Mouse (Mus musculus): ENCODE data around the gene Lrrc45. TPM values are rescaled to one million over a fixed set of nuclear protein-coding genes. Genes with fewer than 3 reads are reported as not detected.
"Not testable (repeated sequence)": the region's sequence is repeated elsewhere in the genome, so short reads cannot be mapped to it uniquely, and the experiment has no call there.

Lrrc45 gene
- polyA plus RNA-seq, 1 experiment from 2014 or later, result 58.2 TPM

DNA sequence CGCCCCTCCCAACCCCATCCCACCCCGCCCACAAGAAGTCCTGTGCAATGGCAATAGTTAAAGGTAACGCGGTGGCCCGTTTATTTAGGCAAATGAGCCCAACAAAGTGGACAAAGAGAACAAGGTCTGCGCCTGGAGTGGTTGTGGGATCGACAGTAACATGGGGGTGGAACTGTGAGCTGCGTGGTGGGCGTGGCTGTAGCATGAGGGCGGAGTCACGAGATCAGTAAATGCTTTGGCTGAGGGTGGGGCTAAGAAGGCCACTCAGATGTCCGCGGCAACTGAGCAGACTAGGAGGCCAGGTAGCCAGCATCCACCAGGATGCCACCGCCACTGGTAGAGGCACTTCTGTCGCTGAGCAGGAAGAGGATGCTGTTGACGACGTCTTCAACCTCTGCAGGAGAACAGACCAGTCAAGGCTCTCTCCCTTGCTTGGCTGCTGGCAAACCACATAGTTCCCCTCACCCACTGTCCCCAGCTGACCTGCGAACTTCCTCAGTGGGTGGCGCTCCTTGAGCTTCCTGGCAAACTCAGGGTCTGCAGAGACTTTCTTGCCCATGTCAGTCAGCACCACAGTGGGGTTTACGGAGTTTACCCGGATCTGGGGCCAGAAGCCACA, 15.8 kb downstream of the Lrrc45 start:
- H3K27me3 ChIP-seq (ENCODE audit: control insufficient read depth, insufficient read depth, low read depth, low read length); H3K9me3 ChIP-seq (ENCODE audit: control insufficient read depth, low read length); H3K36me3 ChIP-seq (ENCODE audit: control insufficient read depth, insufficient read depth, low read length); H3K4me3 ChIP-seq (ENCODE audit: low read length): not testable (repeated sequence)
- peaks cover 25% of the 10 kb centered on the region for H3K4me1 ChIP-seq (replicated peaks; ENCODE audit: control insufficient read depth, insufficient read depth, low read length)
- H3K9ac ChIP-seq (ENCODE audit: low read length), result 0 out of 2 replicates have a peak overlapping the region, but pooled peaks have one; percentile 20
- peak overlapping the region; percentile 31; the same call in 1 of the 2 replicates for H3K27ac ChIP-seq (ENCODE audit: low read length)
- ATAC-seq (ENCODE audit: low read depth), result 0 out of 2 replicates have a peak, but pooled peaks have one; percentile 39
- WGBS, result 4% methylated on average over 18 of the region's 21 CpGs
- peak overlapping the region; percentile 41 for H3K4me2 ChIP-seq (ENCODE audit: low read depth, low read length)

DNA sequence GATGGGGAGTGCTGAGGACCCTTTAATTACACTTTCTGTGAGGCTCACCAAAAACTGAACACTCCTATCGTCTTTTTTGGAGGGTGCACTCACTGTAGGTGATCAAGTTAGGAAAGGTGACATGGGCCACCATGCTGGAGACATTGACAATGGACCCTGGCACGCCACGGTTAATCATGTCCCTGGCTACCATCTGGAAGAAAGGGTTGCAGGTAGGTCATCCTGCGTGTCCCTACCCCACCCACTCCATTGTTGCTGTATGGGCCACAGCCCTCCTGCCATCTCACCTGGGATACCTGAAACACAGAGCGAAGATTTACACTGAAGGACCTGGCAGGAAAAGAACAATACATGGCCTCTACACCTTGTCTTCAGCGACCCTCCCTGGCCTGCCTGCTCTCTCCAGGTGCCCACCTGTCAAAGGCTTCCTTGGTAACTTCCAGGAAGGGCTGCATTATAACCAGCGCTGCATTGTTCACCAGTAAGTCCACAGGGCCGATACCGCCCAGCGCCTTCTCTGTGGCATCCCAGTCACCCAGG, 16.7 kb downstream of the Lrrc45 start:
- Histone ChIP-seq H3K4me1 (replicated peaks; ENCODE audit: control insufficient read depth, insufficient read depth, low read length) (peaks cover 25% of the 10 kb centered on the region), H3K36me3 (ENCODE audit: control insufficient read depth, insufficient read depth, low read length) (no peaks in the 10 kb centered on the region), H3K4me3 (ENCODE audit: low read length) (no peak overlapping the region), H3K27me3 (ENCODE audit: control insufficient read depth, insufficient read depth, low read depth, low read length) (no peaks in the 10 kb centered on the region), H3K4me2 (ENCODE audit: low read depth, low read length) (no peak overlapping the region), H3K9me3 (ENCODE audit: control insufficient read depth, low read length) (no peaks in the 10 kb centered on the region), H3K9ac (ENCODE audit: low read length) (no peak overlapping the region), H3K27ac (ENCODE audit: low read length) (no peak overlapping the region)
- WGBS, result 85% methylated on average over 10 of the region's 10 CpGs
- no peak for ATAC-seq (ENCODE audit: low read depth)

DNA sequence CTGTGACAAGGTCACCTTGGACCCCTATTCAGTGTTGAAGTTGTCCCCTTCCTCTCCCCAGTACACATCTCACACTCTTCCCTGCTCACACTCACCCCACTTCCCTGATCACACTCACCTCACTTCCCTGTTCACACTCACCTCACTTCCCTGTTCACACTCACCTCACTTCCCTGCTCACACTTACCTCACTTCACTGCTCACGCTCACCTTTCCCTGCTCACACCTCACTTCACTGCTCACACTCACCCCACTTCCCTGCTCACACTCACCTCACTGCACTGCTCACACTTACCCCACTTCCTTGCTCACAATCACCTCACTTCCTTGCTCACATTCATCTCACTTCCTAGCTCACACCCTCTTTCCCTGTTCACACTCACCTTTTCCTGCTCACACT, 17.7 kb downstream of the Lrrc45 start:
- Histone ChIP-seq H3K4me3 (ENCODE audit: low read length) (no peak overlapping the region), H3K27ac (ENCODE audit: low read length) (0 out of 2 replicates have a peak overlapping the region, but pooled peaks have one; percentile 7), H3K4me2 (ENCODE audit: low read depth, low read length) (no peak overlapping the region), H3K4me1 (replicated peaks; ENCODE audit: control insufficient read depth, insufficient read depth, low read length) (peaks cover 22% of the 10 kb centered on the region), H3K9ac (ENCODE audit: low read length) (no peak overlapping the region), H3K9me3 (ENCODE audit: control insufficient read depth, low read length) (no peaks in the 10 kb centered on the region), H3K36me3 (ENCODE audit: control insufficient read depth, insufficient read depth, low read length) (no peaks in the 10 kb centered on the region), H3K27me3 (ENCODE audit: control insufficient read depth, insufficient read depth, low read depth, low read length) (no peaks in the 10 kb centered on the region)
- WGBS, result 80% methylated on average over 1 of the region's 1 CpGs
- ATAC-seq (ENCODE audit: low read depth), result no peak

DNA sequence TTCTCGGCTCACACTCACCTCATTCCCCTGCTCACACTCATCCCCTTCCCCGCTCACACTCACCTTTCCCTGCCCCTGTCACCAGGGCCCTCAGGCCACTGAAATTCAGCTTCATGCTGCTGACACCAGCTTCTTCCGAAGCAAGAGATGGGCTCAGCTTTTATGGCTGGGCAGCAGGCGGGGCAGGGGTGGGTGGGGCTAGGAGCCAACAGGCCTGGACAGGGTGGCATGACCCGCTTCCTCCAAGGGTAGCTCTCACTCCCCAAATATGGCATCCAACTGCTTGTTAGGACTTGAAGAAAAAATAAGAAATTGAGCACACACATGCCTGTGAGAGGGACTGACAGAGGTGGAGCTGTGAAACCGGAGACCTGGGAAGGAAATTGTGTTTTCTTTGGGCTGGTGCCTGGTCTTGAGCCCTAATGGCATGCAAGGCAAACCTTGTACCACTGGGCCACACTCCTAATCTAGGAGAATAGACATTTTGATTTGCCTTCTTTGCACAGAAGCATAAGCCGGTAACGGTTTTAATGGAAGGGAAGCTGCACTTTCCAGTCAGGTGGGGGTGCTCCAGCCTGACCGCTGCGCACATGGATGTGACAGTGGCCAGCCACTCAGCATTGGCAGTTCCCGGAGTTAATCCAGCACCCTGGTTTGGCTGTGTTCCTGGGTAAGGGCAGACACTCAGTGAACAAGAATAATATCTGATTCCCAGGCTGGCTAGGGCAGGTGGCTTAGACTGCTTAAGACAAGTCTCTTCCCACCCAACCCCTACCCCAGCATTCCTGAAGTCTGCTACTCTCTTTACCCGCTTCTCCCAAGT, 18.3 kb downstream of the Lrrc45 start, which contains the start of gene Cbr2:
Gene Cbr2 (minus strand): TSS at position 257 of the 823 bp plus-strand sequence.
- Histone ChIP-seq H3K4me3 (ENCODE audit: low read length) (no peak within 1 kb of the TSS), H3K27me3 (ENCODE audit: control insufficient read depth, insufficient read depth, low read depth, low read length) (no peaks in the 10 kb centered on the region), H3K9me3 (ENCODE audit: control insufficient read depth, low read length) (no peaks in the 10 kb centered on the region), H3K36me3 (ENCODE audit: control insufficient read depth, insufficient read depth, low read length) (no peaks in the 10 kb centered on the region), H3K9ac (ENCODE audit: low read length) (no peak within 1 kb of the TSS), H3K4me2 (ENCODE audit: low read depth, low read length) (no peak within 1 kb of the TSS), H3K27ac (ENCODE audit: low read length) (peak within 1 kb of the TSS; percentile 70), H3K4me1 (replicated peaks; ENCODE audit: control insufficient read depth, insufficient read depth, low read length) (peaks cover 17% of the 10 kb centered on the region)
- WGBS, result 68% methylated on average over 12 of the region's 12 CpGs
- ATAC-seq (ENCODE audit: low read depth), result no peak

DNA sequence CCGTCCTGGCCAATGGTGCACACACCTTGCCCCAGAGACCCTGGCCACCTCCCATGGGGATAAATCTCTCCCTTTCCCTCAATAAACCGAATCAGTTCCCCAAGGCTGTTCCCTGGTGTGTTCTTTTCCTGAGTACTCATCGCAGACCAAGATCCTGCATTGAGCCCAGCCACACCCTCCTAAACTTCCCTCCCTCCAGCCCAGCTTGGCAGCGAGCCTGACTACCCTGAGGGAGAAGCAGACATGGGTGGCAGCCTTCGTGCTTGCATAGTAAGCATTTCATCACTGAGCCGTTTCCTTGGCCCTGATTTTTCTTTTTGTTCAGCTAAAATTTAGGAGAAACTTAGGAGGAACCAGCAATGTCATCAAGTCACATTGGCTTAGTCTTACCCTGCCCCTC, 19.8 kb downstream of the Lrrc45 start:
- H3K27ac ChIP-seq (ENCODE audit: low read length), result peak overlapping the region; percentile 70; the same call in 1 of the 2 replicates
- no peak overlapping the region for H3K4me2 ChIP-seq (ENCODE audit: low read depth, low read length)
- H3K36me3 ChIP-seq (ENCODE audit: control insufficient read depth, insufficient read depth, low read length), result no peaks in the 10 kb centered on the region
- H3K4me1 ChIP-seq (replicated peaks; ENCODE audit: control insufficient read depth, insufficient read depth, low read length), result peaks cover 17% of the 10 kb centered on the region
- no peak overlapping the region for H3K4me3 ChIP-seq (ENCODE audit: low read length)
- H3K9me3 ChIP-seq (ENCODE audit: control insufficient read depth, low read length), result no peaks in the 10 kb centered on the region
- 30% methylated on average over 6 of the region's 6 CpGs for WGBS
- no peaks in the 10 kb centered on the region for H3K27me3 ChIP-seq (ENCODE audit: control insufficient read depth, insufficient read depth, low read depth, low read length)
- no peak overlapping the region for H3K9ac ChIP-seq (ENCODE audit: low read length)
- ATAC-seq (ENCODE audit: low read depth), result peak; percentile 37; the same call in 1 of the 2 replicates

DNA sequence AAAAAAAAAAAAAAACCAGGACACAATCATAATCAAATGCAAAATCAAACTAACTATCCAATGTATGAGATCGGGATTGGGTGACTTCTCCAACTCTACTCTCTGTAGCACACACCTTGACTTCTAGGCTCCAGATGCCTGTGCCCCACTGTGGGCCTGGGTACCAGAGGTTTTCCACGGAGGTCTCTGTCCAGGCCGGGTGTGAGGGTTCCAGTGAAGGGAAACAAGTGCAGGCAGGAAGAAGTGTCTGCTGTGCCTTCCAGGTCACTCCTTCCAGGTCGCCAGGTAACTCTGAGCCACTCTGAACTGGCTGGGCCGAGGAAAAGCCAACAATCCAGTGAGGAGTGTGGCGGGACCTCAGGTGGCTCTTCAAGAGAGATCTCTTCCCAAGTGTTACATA, 22.7 kb downstream of the Lrrc45 start:
- WGBS, result 63% methylated on average over 6 of the region's 6 CpGs
- peaks cover 11% of the 10 kb centered on the region for H3K4me1 ChIP-seq (replicated peaks; ENCODE audit: control insufficient read depth, insufficient read depth, low read length)
- no peak for ATAC-seq (ENCODE audit: low read depth)
- H3K4me3 ChIP-seq (ENCODE audit: low read length), result no peak overlapping the region
- no peaks in the 10 kb centered on the region for H3K9me3 ChIP-seq (ENCODE audit: control insufficient read depth, low read length)
- no peak overlapping the region for H3K4me2 ChIP-seq (ENCODE audit: low read depth, low read length)
- no peaks in the 10 kb centered on the region for H3K36me3 ChIP-seq (ENCODE audit: control insufficient read depth, insufficient read depth, low read length)
- H3K27ac ChIP-seq (ENCODE audit: low read length), result no peak overlapping the region
- no peaks in the 10 kb centered on the region for H3K27me3 ChIP-seq (ENCODE audit: control insufficient read depth, insufficient read depth, low read depth, low read length)
- H3K9ac ChIP-seq (ENCODE audit: low read length), result no peak overlapping the region

DNA sequence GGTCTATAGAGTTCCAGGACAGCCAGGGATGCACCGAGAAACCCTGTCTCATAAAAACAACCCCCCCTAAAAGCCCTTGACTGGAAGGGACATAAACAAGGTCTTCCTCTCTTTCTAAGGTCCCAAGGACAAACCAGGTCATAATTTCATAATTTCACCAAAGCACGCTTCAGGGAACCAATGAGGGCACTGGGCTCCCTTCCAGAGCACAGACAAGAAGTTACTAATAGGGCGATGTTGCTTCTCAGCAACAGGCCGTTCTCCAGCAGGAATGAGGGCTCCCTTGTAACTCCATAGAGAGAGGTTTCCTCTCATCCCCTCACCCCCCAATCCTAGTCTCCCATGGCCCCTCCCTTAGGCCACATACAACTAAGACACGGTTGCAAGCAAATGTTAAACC, 27.3 kb downstream of the Lrrc45 start:
- no peak overlapping the region for H3K27ac ChIP-seq (ENCODE audit: low read length)

DNA sequence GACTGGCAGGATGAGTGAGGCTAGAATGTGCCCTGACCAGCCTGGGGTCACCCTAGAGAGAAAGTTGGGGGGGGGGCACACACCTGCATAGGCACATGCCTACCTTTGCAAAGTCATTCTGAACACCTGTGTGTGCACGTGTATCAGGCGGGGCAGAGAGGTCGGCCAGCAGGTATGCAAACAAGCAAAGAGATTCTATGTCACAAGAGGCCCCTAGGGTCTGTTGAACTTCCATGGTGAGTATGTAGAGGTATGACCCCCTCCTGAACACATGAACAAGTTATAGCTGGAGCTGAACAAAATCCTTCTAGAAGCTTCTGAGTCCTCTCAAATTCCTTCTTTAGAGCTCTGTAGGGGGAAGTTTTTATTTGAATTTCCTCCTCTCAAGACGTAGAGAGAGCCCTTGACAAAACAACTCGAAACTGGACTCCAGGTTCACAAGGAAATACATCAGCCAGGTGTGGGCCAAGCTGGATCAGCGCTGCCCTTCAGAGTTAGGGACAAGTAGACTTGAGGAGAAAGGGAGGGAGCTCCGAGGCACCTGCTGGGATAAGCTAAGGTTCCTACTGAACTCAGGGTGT, 30.5 kb downstream of the Lrrc45 start:
- no peaks in the 10 kb centered on the region for H3K9me3 ChIP-seq (ENCODE audit: control insufficient read depth, low read length)
- no peaks in the 10 kb centered on the region for H3K36me3 ChIP-seq (ENCODE audit: control insufficient read depth, insufficient read depth, low read length)
- no peak overlapping the region for H3K9ac ChIP-seq (ENCODE audit: low read length)
- H3K27me3 ChIP-seq (ENCODE audit: control insufficient read depth, insufficient read depth, low read depth, low read length), result no peaks in the 10 kb centered on the region
- H3K27ac ChIP-seq (ENCODE audit: low read length), result peak overlapping the region; percentile 93
- H3K4me3 ChIP-seq (ENCODE audit: low read length), result no peak overlapping the region
- WGBS, result 36% methylated on average over 7 of the region's 7 CpGs
- H3K4me2 ChIP-seq (ENCODE audit: low read depth, low read length), result no peak overlapping the region
- H3K4me1 ChIP-seq (replicated peaks; ENCODE audit: control insufficient read depth, insufficient read depth, low read length), result no peaks in the 10 kb centered on the region
- ATAC-seq (ENCODE audit: low read depth), result peak; percentile 94

More for the DNA sequence above, 27.3 kb downstream of the Lrrc45 start:
- Histone ChIP-seq H3K4me3 (ENCODE audit: low read length) (no peak overlapping the region), H3K4me2 (ENCODE audit: low read depth, low read length) (no peak overlapping the region), H3K36me3 (ENCODE audit: control insufficient read depth, insufficient read depth, low read length) (no peaks in the 10 kb centered on the region), H3K9ac (ENCODE audit: low read length) (no peak overlapping the region), H3K4me1 (replicated peaks; ENCODE audit: control insufficient read depth, insufficient read depth, low read length) (no peaks in the 10 kb centered on the region), H3K9me3 (ENCODE audit: control insufficient read depth, low read length) (no peaks in the 10 kb centered on the region), H3K27me3 (ENCODE audit: control insufficient read depth, insufficient read depth, low read depth, low read length) (no peaks in the 10 kb centered on the region)
- ATAC-seq (ENCODE audit: low read depth), result no peak
- 79% methylated on average over 5 of the region's 5 CpGs for WGBS

DNA sequence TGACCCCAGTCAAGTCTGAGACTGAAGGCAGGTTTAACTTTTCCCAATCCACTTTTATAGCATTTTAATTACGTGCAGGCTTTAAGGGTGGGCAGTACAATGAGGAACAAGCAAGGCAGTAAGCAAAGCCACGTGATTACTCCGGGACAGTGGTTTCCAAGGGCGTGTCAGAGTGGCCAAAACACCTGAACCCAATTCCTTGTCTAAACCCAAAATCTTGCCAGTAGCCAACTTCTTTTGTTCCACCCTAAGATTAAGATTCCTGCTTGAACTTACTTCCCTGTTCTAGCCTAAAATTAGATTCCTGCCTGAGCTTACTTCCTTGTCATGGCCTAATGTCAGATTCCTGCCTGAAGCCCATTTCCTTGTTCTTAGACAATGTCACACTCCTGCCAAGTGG, 34.2 kb downstream of the Lrrc45 start:
- no peaks in the 10 kb centered on the region for H3K4me1 ChIP-seq (replicated peaks; ENCODE audit: control insufficient read depth, insufficient read depth, low read length)
- H3K9me3 ChIP-seq (ENCODE audit: control insufficient read depth, low read length), result no peaks in the 10 kb centered on the region
- 82% methylated on average over 4 of the region's 4 CpGs for WGBS
- no peaks in the 10 kb centered on the region for H3K36me3 ChIP-seq (ENCODE audit: control insufficient read depth, insufficient read depth, low read length)
- no peaks in the 10 kb centered on the region for H3K27me3 ChIP-seq (ENCODE audit: control insufficient read depth, insufficient read depth, low read depth, low read length)
- H3K27ac ChIP-seq (ENCODE audit: low read length), result peak overlapping the region; percentile 11
- H3K4me3 ChIP-seq (ENCODE audit: low read length), result no peak overlapping the region
- no peak overlapping the region for H3K4me2 ChIP-seq (ENCODE audit: low read depth, low read length)
- no peak overlapping the region for H3K9ac ChIP-seq (ENCODE audit: low read length)
- ATAC-seq (ENCODE audit: low read depth), result no peak

Measured in lung, embryonic 16.5 days (tissue).